7 mouse cellular contexts compared by ENCODE assay signal in genomic region chr9:120331048-120331447, GRCm38 (mm10). TPM values are rescaled to one million over a fixed set of nuclear protein-coding genes. Genes with fewer than 3 reads are reported as not detected.
A peak's percentile ranks its signal among the peaks of the same experiment; 100 is the strongest.
DNase-seq lines count a peak whose midpoint lies in the region; TF ChIP-seq lines count a peak whose summit lies in the region.
"Not testable (repeated sequence)": the region's sequence is repeated elsewhere in the genome, so short reads cannot be mapped to it uniquely, and the experiment has no call there.
"Had no signal": no experiment of that assay in that cellular context is flagged by ENCODE, and none has a peak within 500 bp of the region (broad histone marks: within the 10 kb centered on the region; RNA-seq: fewer than 3 reads in every experiment).

No protein-coding gene starts in this region.

- not testable (repeated sequence) for H3K36me3 ChIP-seq in CH12.LX (replicated peaks in 1 of 2; ENCODE audit: control insufficient read depth in 1 of 2, insufficient read depth in 1 of 2, low read length in 1 of 2); ES-E14 (ENCODE audit: control insufficient read depth, insufficient read depth, low read length, poor library complexity, severe bottlenecking)

- not testable (repeated sequence) for H3K9ac ChIP-seq in CH12.LX (ENCODE audit: insufficient read depth, low read depth); ES-E14 (ENCODE audit: insufficient read depth, low read depth, low read length, poor library complexity, severe bottlenecking)

- not testable (repeated sequence) for TF ChIP-seq EP300 in CH12.LX (IDR thresholded peaks at IDR 0.05; ENCODE audit: low read length)

- in situ Hi-C loops in CH12.LX (cut with MboI; ENCODE audit: low pct_ligation_motif_present, low pct_unique_long_range_greater_than_20kb, low sequenced_read_pairs); ES-E14 (cut with MboI; ENCODE audit: low sequenced_read_pairs in 2 of 2, unreplicated experiment in 2 of 2): not testable (repeated sequence)

- not testable (repeated sequence) for H3K4me1 ChIP-seq in CH12.LX (ENCODE audit: control insufficient read depth in 1 of 2, insufficient read depth in 2 of 2); ES-E14 (ENCODE audit: control insufficient read depth in 2 of 2, insufficient read depth in 2 of 2, low read length in 2 of 2, poor library complexity in 1 of 2)

- H3K79me2 ChIP-seq in CH12.LX (replicated peaks; ENCODE audit: control insufficient read depth, extremely low read depth, insufficient read depth, poor library complexity, severe bottlenecking): not testable (repeated sequence)

- not testable (repeated sequence) for H3K4me3 ChIP-seq in CH12.LX (replicated peaks in 1 of 3; ENCODE audit: low read depth in 2 of 3, low read length in 2 of 3, poor library complexity in 1 of 3); ES-E14 (ENCODE audit: insufficient read depth in 1 of 2, low read depth in 1 of 2, low read length in 2 of 2, poor library complexity in 1 of 2, severe bottlenecking in 1 of 2)

- TF ChIP-seq CTCF in CH12.LX (conservative IDR thresholded peaks at IDR 0.05 in 1 of 2, IDR thresholded peaks at IDR 0.05 in 1 of 2; ENCODE audit: low read depth in 2 of 2, low read length in 2 of 2): peak in 1 of 2 experiments; percentile 29; a peak in 2 of 4 replicates

- peak; percentile 9 for TF ChIP-seq RAD21 in CH12.LX (IDR thresholded peaks at IDR 0.05; ENCODE audit: low read depth, low read length)

- H3K27me3 ChIP-seq in CH12.LX (replicated peaks): not testable (repeated sequence)

- DNase-seq in CH12.LX (ENCODE audit: extremely low read depth); ES-E14 (ENCODE audit: low read depth, low spot score): not testable (repeated sequence)

- peaks cover 11% of the 10 kb centered on the region for H3K9me3 ChIP-seq in CH12.LX (replicated peaks; ENCODE audit: low read length)
- not testable (repeated sequence) for H3K9me3 ChIP-seq in ES-E14 (ENCODE audit: control insufficient read depth, insufficient read depth, low read depth, low read length)

- not testable (repeated sequence) for TF ChIP-seq POLR2A in CH12.LX (IDR thresholded peaks at IDR 0.05; ENCODE audit: low read depth, low read length)

- H3K27ac ChIP-seq in CH12.LX (ENCODE audit: insufficient read depth, low read depth); ES-E14 (ENCODE audit: insufficient read depth, low read depth, low read length, poor library complexity, severe bottlenecking): not testable (repeated sequence)

- dilution Hi-C loops in CH12.LX (cut with MboI; ENCODE audit: extremely low pct_ligation_motif_present, extremely low pct_unique_long_range_greater_than_20kb, low sequenced_read_pairs): not testable (repeated sequence)

- H3K4me2 ChIP-seq in CH12.LX (ENCODE audit: insufficient read depth, low read depth, poor library complexity, severe bottlenecking): not testable (repeated sequence)

TF ChIP-seq in CH12.LX, 34 proteins besides CTCF, POLR2A, EP300 and RAD21:
- TF ChIP-seq ZNF384 (IDR thresholded peaks at IDR 0.05; ENCODE audit: low read depth, low read length) (peak; percentile 84), SMC3 (IDR thresholded peaks at IDR 0.05; ENCODE audit: low read depth, low read length) (peak; percentile 36)

TF ChIP-seq in ES-E14, 5 proteins besides CTCF, POLR2A, EP300 and RAD21:
- 0 out of 2 replicates have a peak, but pooled peaks have one; percentile 53 for TF ChIP-seq ZNF384 (IDR thresholded peaks at IDR 0.05; ENCODE audit: low read depth, low read length)

RNA-seq across cellular contexts. Expression of gene Myrip, which starts 29.7 kb away (rescaled TPM):
- total RNA-seq in CH12.LX (2012; rRNA removed): not detected in 2 replicates
- not detected in 2 replicates for total RNA-seq in CH12.LX (2014; rRNA removed)
- polyA plus RNA-seq in CH12.LX (2012; ENCODE audit: insufficient read length, low read depth): not detected in 2 replicates
- total RNA-seq in ES-E14 (2012; rRNA removed): 0.40 and 0.63 TPM in 2 replicates
- total RNA-seq: MEL had no signal
- polyA plus RNA-seq: activated CD4-positive, CD25-positive, alpha-beta regulatory T cell, adult 4 months; C2C12; CD4-positive, CD25-positive, alpha-beta regulatory T cell, adult 4 months; G1E had no signal
